Mouse (Mus musculus) spleen, postnatal 14 days (tissue): Measurements from ENCODE around the gene Syce2.
A peak's percentile ranks its signal among the peaks of the same experiment; 100 is the strongest.
"Not testable (repeated sequence)": the region's sequence is repeated elsewhere in the genome, so short reads cannot be mapped to it uniquely, and the experiment has no call there.

Experiments used
- DNase-seq, 2 experiments: peaks; one replicate each; pipeline ENCODE4 v3.0.0; 2021 to 2022; ENCODE audit warnings: low spot score in 2 of 2

Gene Syce2

DNA sequence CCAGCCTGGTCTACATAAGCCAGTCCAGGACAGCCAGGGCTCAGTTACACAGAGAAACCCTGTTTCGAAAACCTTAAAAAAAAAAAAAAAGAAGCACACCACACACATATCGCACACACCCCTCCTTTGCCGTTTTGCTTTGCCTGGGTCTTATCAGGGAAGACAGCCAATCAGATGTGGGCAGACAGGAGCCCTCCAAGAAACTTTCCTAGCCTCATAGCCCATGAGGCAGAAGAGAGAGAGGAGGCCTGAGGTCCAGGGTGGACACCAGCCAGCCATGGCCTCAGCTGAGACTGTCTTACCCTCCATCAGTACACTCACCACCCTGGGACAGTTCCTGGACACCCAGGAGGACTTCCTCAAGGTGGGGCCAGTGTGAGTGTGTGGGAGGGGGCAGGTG is 29.8 kb downstream of the Syce2 start, which contains the start of gene Klf1:
Gene Klf1, plus strand, starts transcription at position 177 of the 400 bp plus-strand sequence.
- DNase-seq, result peak; percentile 36 to 43

DNA sequence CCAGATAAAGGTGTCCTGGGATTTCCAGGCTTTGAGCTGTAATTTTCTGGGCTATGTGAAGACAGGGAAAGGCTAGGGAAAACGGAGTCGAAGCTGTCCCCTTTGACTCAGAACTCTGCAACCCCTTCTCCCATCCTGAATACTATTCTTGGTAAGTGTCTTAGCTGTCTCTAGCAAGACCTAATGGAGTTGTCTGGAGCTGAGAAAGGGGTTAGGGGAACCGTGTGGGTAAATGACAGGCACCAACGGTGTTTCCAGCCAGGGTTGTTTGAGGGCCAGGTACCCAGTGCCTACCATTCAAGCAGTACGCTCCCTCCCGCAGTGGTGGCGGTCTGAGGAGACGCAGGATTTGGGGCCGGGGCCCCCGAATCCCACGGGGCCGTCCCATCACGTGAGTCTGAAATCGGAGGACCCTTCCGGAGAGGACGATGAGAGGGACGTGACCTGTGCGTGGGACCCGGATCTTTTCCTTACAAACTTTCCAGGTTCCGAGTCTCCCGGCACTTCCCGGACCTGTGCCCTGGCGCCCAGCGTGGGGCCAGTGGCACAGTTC is 30.5 kb downstream of the Syce2 start:
- DNase-seq, result no peak

DNA sequence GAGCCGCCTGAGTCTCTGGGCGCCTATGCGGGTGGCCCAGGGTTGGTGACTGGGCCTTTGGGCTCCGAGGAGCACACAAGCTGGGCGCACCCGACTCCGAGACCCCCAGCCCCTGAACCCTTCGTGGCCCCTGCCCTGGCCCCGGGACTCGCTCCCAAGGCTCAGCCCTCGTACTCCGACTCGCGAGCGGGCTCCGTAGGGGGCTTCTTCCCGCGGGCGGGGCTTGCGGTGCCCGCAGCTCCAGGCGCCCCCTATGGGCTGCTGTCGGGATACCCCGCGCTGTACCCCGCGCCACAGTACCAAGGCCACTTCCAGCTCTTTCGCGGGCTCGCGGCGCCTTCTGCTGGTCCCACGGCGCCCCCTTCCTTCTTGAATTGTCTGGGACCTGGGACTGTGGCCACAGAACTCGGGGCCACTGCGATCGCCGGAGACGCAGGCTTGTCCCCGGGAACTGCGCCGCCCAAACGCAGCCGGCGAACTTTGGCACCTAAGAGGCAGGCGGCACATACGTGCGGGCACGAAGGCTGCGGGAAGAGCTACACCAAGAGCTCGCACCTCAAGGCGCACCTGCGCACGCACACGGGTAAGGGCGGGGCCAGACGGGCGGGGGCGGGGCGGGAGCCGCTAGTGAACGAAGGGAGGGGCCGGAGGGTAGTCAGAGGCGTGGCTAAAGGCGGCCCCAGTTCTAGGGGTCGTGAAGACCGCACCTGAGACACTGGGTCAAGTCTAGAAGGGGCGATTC is 31.2 kb downstream of the Syce2 start:
- peak; percentile 89 to 92 for DNase-seq

DNA sequence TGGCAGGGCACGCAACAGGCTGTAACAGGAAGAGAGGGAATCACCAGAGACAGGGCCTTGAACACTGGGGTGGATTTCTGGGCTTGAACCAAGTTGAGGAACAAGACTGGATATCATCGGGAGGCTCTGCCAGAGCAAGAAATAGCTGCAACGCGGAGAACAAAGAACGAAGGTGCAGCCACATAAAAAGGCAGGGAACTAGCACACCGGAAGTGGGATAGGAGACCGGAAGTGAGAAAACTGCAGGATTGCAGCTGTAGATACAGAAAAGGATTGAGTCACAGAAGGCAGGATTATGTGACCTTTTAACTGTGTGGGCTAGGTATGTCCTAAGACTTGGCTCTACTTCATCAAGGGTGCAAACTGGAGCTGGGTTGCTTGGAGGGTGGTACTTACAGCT is 32.4 kb downstream of the Syce2 start:
- no peak for DNase-seq

DNA sequence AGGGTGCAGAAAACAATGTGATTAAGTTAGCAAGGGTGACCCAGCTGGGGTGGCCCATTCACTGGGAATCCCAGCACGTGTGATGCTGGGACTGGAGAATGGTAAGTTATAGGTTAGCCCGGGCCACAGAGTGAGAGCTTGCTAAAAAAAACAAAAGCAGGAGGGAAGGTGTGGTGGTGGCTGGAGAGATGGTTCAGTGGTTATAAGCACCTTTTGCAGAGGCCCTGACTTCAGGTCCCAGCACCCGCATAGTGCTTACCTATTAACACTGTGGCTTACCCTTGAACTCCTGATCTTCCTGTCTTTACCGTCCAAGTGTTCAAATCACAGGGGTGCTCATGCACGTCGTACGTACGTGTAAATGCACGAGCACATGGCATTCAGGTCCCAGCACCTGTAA is 35.1 kb downstream of the Syce2 start:
- DNase-seq, result no peak

DNA sequence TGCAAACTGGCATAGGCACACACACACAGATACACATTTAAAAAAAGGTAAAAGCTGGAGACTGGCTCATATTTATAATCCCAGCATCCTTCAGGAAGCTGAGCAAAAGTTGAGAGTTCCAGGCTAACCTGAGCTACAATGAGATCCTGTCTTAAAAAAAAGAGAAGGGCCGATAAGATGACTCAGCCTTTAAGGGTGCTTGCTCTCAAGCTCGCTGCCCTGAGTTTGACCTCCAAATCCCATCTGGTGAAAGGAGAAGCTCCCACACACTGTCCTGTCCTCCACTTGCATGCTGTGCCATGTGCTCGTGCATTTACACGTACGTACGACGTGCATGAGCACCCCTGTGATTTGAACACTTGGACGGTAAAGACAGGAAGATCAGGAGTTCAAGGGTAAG is 35.6 kb downstream of the Syce2 start:
- DNase-seq, result no peak

DNA sequence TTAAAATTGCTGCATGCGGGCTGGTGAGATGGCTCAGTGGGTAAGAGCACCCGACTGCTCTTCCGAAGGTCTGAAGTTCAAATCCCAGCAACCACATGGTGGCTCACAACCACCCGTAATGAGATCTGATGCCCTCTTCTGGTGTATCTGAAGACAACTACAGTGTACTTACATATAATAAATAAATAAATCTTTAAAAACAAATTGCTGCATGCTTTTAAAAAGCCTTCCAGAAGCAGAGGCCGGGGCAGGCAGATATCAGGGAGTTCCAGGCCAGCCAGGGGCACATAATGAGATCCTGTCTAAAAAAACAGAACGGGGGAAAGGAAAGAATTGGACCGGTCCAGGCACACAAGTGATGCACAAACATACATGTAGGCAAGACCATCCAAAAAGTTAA is 36.1 kb downstream of the Syce2 start:
- DNase-seq, result not testable (repeated sequence)

DNA sequence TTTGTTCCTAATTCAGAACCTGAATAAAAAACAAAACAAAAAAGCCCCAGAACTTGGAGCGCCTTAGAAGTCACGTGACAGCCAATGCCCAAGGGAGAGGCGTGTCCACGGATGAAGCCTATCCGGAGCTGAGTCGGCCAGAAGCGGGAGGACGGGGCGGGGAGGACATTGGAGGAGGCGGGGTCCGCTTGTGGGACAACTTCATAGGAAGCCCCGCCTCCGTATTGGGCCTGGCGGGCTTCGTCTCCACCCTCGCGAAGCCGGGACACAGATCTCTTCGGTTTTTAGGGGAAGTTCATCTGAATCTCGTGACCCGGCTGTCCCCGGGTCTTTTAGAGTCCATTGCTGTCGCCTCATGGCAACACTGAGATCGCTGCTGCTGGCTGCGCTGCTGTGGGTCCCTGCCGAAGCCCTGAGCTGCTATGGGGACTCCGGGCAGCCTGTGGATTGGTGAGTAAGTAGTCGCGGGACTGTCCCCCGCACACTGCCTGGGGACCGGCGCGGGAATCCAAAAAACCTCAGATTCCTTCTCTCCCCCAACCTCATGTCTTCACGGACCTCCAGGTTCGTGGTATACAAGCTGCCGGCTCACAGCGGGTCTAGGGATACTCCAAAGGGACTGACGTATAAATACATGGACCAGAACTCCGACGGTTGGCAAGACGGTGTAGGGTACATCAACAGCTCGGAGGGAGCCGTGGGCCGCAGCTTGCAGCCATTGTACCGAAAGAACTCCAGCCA is 36.7 kb downstream of the Syce2 start, which contains the start of gene Dnase2a:
Gene Dnase2a, plus strand, starts transcription at position 140 of the 741 bp plus-strand sequence.
- DNase-seq, result peak; percentile 92 to 94

DNA sequence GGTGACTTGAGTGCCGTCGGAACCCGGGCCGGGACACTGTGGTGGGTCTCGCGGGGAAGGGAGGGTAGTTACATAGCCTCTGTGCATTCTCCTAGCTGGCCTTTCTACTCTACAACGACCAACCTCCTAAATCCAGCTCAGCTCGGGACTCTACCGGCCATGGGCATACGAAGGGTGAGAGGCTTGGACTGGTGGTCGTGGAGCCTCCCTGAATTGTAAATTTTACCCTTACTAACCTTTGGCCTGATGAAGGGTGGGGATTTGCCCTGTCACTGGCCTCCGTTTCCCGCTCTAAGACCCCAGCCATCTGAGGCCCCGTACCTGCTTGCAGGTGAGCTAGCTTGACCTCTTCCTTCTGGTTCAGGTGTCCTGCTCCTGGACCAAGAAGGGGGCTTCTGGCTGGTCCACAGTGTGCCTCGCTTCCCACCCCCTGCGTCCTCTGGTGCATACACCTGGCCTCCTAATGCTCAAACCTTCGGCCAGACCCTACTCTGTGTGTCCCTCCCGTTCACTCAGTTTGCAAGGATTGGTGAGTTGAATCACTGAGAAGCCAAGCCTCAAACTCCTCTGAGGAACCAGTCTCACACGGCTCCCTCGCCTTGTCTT is 37.4 kb downstream of the Syce2 start:
- no peak for DNase-seq

DNA sequence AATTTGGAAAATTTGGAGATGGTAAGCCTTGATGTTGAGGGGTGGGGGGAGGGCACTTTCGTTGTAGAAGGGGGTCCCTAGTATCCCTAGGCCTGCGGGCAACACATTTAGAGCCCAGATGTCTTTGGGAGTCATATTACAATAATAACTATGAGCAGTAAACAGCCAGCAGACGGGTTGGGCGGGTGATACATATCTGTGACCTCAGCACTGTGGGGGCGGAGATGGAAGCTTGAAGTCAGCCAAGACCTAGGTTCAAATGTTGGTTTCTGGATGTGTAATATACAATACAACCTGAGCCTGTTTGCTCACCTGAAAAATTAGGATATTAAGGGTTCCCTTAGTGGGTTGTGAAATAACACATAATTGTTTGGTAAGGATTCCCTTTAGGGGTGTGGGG is 38.0 kb downstream of the Syce2 start:
- DNase-seq, result no peak

DNA sequence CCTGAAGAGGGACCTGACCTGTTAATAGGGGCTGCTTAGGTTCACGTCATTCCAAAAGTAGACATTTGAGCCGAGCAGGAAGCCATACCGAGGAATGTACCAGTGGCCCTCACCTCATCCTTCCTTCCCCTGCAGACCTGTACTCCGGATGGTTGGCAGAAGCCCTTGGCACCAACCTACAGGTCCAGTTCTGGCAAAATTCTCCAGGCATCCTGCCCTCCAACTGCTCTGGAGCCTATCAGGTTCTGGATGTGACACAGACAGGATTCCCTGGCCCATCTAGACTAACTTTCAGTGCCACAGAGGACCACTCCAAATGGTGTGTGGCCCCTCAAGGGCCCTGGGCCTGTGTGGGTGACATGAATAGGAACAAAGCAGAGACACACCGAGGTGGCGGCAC is 38.6 kb downstream of the Syce2 start:
- no peak for DNase-seq

DNA sequence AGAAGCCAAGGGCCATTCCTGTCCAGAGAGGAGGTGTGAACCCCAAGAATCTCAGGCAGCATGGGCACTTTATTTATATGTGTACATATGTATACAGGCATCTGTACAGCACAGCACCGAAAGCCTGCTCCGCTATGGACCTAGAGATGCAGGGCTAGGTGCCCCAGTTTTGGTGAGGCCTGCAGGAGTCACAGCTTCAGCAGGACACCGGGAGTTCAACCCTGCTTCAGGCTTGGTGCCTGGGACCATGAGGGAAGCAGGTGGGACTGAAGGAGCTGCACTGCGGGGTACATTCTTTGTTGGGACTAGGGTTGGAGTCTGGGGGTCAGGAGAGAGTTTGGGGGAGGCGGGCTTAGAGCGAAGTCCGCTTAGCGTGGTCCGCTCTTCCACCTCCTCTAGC is 39.9 kb downstream of the Syce2 start:
- no peak for DNase-seq

DNA sequence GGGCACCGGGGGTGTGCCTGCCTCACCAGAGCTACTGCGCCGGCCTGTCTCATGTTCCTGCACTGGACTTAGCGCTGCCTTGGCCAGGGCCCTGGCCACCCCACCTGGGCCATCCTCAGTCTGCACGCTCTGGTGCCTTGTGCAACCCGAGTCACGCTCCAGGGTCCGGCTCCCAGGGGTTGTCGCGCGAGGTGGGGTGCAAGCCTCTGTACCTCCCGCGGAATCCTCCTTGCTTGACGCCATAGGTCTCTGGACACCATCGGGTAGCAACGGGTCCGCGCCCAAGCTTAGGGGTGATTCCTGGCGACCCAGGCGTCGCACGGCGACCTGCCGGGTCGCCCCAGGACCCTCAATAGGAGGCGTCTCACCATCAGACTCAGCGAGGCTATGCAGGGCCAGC is 40.5 kb downstream of the Syce2 start:
- no peak for DNase-seq

DNA sequence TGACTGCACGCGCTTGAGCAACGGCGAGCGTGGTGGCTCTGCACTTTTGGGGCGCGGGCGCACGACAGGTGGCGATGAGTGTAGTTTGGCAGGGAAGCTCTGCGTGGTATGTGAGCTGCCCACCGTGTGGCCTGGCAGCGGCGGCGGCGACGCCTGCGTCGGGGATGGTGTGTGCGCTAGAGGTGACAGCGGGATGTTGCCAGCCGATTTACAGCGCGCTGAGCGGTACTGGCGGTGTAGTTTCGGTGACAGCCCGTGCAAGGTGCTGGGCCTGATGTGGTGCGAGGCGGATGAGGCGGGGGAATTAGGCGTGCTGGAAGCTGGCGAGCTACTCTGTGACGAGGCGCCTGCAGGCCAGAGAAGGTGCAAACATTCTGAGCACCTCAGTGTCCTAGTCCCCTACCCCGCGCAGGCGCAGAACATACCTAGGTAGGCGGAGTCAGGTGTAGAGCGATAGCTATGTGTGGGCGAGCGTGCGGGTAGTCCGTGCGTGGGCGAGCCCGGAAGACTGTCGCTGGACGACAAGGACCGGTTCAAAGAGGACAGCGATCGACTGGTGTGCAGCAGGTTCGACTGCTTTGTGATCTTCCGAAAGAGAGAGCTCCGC is 41.1 kb downstream of the Syce2 start:
- DNase-seq, result peak; percentile 75 to 76

DNA sequence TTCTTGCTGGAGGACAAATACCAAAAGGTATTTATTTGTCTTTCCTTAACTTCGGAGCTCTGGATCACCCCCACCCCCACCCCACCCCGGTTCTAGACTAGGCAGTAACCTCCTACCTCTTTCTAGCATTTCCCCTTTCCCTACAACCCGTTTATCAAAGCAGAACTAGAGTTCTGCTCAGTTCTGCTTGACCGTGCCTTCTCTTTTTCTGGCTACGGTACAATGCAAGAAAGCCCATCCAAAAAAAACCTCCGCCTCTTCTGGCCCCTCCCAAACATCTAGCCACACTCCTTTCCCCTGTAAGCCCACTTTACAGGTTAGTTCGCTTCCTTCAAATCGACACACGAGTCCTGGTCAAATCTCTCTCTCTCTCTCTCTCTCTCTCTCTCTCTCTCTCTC is 41.6 kb downstream of the Syce2 start:
- no peak for DNase-seq

DNA sequence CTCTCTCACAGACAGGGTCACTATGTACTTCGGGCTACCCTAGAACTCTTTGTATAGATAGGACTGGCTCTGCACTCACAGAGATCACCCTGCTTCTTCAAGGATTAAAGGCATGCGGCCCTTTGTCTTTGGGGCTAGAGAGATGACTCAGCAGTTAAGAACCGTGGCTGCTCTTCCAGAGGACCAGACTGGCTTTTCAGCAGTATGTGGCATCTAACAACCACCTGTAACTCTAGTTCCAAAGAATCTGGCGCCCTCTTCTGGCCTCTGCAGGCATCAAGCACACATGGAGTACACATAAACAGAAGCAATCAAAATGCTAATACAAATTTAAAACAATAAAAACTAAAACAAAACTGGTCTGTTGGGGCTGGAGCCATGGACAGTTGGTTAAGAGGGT is 42.0 kb downstream of the Syce2 start:
- DNase-seq, result peak in 1 of 2 experiments; percentile 50

DNA sequence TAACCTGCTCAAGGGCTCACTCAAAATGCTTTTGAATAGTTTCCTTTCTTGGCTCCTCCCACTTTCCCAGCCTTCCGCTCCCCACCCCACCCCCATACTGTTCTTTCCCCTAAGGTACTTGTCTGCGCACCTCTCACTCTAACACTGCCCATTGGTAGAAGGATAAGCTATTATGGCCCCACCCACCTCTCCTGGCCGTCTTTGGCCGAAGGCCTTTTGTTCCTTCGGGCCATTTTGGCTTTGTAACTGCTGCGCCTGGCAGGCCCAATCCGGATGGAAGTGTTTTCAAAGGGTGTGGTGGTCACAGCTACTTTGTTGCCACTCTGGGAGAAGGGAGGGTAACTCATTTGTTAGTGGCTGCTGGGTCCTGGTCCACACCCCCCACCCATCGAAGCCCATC is 43.4 kb downstream of the Syce2 start:
- no peak for DNase-seq

DNA sequence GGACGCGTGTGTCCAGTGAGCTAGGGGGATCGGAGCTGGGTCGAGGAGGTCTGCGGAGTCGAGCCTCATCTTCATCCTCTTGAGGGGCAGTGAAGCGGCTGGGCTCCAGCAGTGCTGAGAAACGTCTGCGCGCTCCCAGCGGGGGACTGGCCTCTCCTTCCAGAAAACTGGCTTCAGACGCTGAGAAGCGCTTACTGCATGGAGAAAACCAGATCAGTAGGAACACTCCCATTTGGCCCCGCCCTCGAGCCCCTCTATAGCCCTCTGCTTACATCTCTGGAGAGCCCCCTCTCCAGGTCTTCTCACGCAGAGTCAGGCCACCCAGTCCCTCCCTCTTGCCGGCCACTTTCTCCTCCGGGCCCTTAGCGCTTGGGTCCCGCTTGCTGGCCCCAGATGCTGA is 45.9 kb downstream of the Syce2 start:
- DNase-seq, result no peak

DNA sequence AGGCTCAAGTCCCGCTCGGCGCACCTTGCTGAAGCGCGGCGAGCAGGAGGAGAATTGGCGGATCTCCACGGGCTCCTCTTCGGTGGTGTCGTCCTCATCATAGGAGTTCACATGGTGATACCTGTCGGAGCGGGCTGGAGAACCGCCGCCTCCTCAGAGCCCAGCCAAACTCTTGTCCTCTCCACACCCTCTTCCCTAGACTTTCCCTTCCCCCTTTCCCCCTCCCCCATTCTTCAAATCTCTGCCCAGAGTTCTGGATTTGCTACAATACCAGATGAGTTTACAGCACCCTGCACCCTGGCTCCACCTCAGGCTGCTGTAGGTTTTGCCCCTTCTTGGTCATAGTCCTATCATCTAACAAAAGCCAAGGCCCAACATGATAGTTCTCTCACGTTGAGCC is 46.7 kb downstream of the Syce2 start:
- DNase-seq, result no peak

DNA sequence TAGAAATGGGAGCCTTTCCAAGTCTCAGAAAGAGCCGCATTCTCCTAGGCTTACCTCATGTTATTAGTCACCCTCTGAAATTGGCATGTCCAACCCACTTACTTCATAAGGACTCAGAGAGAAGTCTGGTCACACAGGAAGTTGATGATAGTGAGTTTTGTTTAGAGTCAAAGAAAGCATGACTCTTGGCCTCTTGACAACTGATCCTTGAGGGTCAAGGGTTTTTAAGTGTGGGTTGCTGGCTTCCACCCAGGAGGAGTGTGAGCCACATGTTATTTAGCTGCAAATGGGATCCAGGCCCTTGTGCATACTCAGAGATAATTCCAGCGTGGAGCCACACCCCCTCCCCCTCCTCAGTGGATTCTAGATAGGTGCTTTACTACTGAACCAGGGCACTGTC is 49.7 kb downstream of the Syce2 start:
- no peak for DNase-seq

DNA sequence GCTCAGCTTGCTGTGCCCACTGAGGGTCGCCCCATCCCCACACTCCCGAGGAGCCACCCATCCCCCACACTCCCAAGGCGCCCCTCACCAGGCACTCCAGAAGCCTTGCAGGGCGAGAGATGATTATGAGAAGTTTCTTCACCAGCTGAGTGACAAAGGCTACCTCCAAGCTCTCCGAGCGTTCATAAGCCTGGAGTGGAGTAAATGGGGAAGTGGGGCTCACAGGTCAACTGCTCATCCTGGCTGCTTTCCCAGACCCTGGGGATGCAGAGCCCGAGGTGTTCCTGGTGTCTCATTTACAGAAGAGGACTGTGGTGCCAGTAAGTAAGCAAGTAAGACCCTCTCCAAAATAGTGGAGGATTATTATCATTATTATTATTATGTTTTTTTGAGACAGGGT is 53.6 kb downstream of the Syce2 start:
- no peak for DNase-seq

DNA sequence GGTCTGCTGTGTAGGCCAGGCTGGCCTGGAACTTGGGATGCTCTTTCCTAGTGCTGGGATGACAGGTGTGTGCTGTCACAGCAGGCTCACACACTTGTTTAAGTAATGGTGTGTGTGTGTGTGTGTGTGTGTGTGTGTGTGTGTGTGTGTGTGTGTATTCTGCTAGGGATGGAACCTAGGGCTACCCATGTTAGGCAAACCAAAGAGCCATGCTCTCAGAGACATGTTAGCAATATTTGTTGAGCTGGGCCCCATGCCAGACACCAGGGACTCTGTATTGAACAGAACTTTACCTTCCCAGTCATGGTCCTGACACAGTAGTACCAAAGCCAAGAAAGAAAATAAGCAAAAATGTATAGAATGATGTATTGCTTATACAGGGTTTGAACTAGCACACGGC is 55.6 kb downstream of the Syce2 start:
- DNase-seq, result no peak
